Mouse (Mus musculus) kidney, adult 2 months (tissue): ENCODE results near the gene Thra. TPM values are rescaled to one million over a fixed set of nuclear protein-coding genes. Genes with fewer than 3 reads are reported as not detected.

Experiments
- DNase-seq: peaks from one replicate; pipeline ENCODE4 v3.0.0; 2021
- H3K27ac ChIP-seq: fragments of 200-500 bp; 2 replicates; pipeline ENCODE4 v1.5.1; 2012; ENCODE audit warnings: low read depth, low read length, control low read depth, inconsistent platforms; ENCODE audit not compliant: insufficient read depth
- H3K27me3 ChIP-seq: fragments of 200-500 bp; replicated peaks from 2 replicates; pipeline ENCODE4 v1.6.1; 2012; ENCODE audit warnings: mild to moderate bottlenecking, moderate library complexity, low read length, inconsistent platforms; ENCODE audit not compliant: control insufficient read depth, insufficient read depth
- H3K36me3 ChIP-seq: fragments of 200-500 bp; 2 replicates; pipeline ENCODE4 v1.6.1; 2012; ENCODE audit warnings: mild to moderate bottlenecking, moderate library complexity, low read length, inconsistent platforms; ENCODE audit not compliant: control insufficient read depth, insufficient read depth
- H3K4me1 ChIP-seq: fragments of 200-500 bp; 2 replicates; pipeline ENCODE4 v1.6.1; 2011; ENCODE audit warnings: low read length; ENCODE audit not compliant: control insufficient read depth, insufficient read depth
- H3K4me3 ChIP-seq: fragments of 200-500 bp; 2 replicates; pipeline ENCODE4 v1.5.1; 2011; ENCODE audit warnings: mild to moderate bottlenecking, low read depth, low read length, control low read depth; ENCODE audit not compliant: insufficient read depth
- CTCF ChIP-seq: fragments of 200-500 bp; conservative IDR thresholded peaks from 2 replicates; pipeline ENCODE4 v1.5.1; 2011; ENCODE audit warnings: low read depth, mild to moderate bottlenecking, control low read depth, low read length, moderate library complexity, mixed read lengths; ENCODE audit not compliant: insufficient read depth, insufficient read length
- POLR2A ChIP-seq: fragments of 200-500 bp; IDR thresholded peaks from one replicate; pipeline ENCODE4 v1.6.1; 2011; ENCODE audit warnings: low read depth, low read length, control low read depth
- WGBS: fragments of 180-500 bp; shearing (Covaris S2); methylation state at CpG from one replicate; pipeline ENCODE4 v1.1.7; 2018; 5-methylcytosine and 5-hydroxymethylcytosine counted together
- polyA plus RNA-seq: library from polyadenylated mRNA; depleted of rRNA; stranded (reverse); fragments of >200 nt; gene quantifications from 2 replicates; pipeline ENCODE4 v1.2.3, GENCODE M21; 2012

Thra gene
- polyA plus RNA-seq, 1 experiment, result 92.7 TPM

DNA sequence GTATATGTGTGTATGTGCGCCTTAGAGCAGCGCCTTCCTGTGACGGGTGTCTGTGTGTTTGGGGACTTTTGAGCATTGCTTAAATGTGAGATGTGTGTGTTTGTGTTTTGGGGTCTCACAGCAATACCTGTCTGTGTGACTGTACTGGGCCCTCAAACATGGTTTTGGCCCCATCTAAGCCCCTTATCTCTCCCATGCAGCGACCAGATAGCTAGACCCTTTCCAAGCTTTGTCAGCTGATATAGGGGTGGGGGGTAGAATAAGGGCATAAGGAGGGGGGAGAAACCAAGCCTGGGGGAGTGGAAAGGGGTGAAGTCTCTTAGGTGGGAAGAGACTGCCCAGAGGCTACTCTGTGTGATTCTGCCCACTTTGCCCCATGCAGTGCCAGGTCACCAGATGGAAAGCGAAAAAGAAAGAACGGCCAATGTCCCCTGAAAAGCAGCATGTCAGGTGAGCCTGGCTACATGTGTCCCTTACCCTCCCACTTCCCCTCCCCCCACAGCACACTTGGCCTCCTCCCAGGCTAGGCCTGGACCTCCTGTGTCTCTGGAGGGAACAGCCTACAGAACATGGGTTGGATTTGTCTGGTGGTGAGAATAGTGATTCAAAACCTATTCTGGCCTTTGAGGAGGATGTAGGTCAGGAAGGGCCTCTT is 15.4 kb downstream of the Thra start:
- Histone ChIP-seq H3K36me3 (no peaks in the 10 kb centered on the region), H3K4me3 (no peak overlapping the region), H3K27ac (no peak overlapping the region), H3K4me1 (peaks cover 42% of the 10 kb centered on the region), H3K27me3 (no peaks in the 10 kb centered on the region)
- DNase-seq, result peak; percentile 32
- TF ChIP-seq CTCF, result no peak
- TF ChIP-seq POLR2A, result no peak
- 76% methylated on average over 6 of the region's 6 CpGs for WGBS

GRCm38 (mm10) chr11:98756711-98757110 is 16.3 kb downstream of the Thra start:
- H3K27me3 ChIP-seq, result no peaks in the 10 kb centered on the region
- H3K4me3 ChIP-seq, result no peak overlapping the region
- no peak overlapping the region for H3K27ac ChIP-seq
- no peak for TF ChIP-seq CTCF
- no peak for TF ChIP-seq POLR2A
- peaks cover 34% of the 10 kb centered on the region for H3K4me1 ChIP-seq
- DNase-seq, result no peak
- no peaks in the 10 kb centered on the region for H3K36me3 ChIP-seq
- 91% methylated on average over 12 of the region's 12 CpGs for WGBS

GRCm38 (mm10) chr11:98761939-98762338 is 21.5 kb downstream of the Thra start:
- DNase-seq, result no peak
- no peak overlapping the region for H3K4me3 ChIP-seq
- no peaks in the 10 kb centered on the region for H3K27me3 ChIP-seq
- no peaks in the 10 kb centered on the region for H3K36me3 ChIP-seq
- H3K27ac ChIP-seq, result no peak overlapping the region
- H3K4me1 ChIP-seq, result no peaks in the 10 kb centered on the region
- TF ChIP-seq POLR2A (no peak), CTCF (no peak)
- 96% methylated on average over 4 of the region's 4 CpGs for WGBS

DNA sequence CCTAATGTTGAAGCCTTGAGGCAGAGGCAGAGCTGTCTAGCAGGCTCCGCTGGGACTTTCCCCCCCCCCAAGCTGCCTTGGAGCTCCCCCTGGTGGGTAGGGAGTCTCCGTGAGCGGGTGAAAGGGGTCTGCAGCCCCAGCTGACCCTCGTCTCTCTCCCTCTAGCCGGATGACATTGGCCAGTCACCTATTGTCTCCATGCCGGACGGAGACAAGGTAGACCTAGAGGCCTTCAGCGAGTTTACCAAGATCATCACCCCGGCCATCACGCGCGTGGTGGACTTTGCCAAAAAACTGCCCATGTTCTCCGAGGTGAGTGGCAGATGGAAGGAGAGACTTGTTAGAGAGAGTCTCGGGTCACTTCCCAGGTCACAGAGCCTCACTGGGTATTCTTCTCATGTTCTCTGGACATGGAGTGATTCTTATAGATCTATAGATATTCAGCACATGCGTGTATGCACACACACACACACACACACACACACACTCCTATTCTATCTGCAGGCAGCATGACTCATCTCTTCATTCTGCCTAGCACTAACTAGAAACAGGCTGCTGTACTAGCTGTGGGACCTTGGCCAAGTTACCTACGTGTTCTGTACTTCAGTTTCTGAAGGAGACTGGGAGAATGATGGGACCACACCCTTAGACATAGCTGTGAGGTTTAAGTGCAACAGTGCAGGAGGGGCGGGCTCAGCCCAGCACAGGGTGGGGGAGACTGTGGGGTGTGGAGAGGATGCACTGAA is 22.5 kb downstream of the Thra start:
- Histone ChIP-seq H3K4me3 (no peak overlapping the region), H3K36me3 (no peaks in the 10 kb centered on the region; the same call in 1 of the 2 replicates), H3K4me1 (peaks cover 3% of the 10 kb centered on the region; the same call in 1 of the 2 replicates), H3K27me3 (no peaks in the 10 kb centered on the region), H3K27ac (no peak overlapping the region)
- peak; percentile 67 for DNase-seq
- 54% methylated on average over 17 of the region's 17 CpGs for WGBS
- no peak for TF ChIP-seq POLR2A
- peak; percentile 39 for TF ChIP-seq CTCF

DNA sequence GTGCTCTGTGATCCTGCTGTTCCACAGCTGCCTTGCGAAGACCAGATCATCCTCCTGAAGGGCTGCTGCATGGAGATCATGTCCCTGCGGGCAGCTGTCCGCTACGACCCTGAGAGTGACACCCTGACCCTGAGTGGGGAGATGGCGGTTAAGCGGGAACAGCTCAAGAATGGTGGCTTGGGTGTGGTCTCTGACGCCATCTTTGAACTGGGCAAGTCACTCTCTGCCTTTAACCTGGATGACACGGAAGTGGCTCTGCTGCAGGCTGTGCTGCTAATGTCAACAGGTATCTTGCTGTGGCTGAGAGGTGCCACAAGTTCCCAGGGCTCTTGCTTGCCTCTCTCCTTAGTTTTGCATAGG is 23.0 kb downstream of the Thra start:
- no peak overlapping the region for H3K4me3 ChIP-seq
- no peak for DNase-seq
- H3K27me3 ChIP-seq, result no peaks in the 10 kb centered on the region
- 88% methylated on average over 8 of the region's 8 CpGs for WGBS
- no peak overlapping the region for H3K27ac ChIP-seq
- H3K36me3 ChIP-seq, result peaks cover 5% of the 10 kb centered on the region
- H3K4me1 ChIP-seq, result peaks cover 3% of the 10 kb centered on the region; the same call in 1 of the 2 replicates
- TF ChIP-seq CTCF, result no peak

DNA sequence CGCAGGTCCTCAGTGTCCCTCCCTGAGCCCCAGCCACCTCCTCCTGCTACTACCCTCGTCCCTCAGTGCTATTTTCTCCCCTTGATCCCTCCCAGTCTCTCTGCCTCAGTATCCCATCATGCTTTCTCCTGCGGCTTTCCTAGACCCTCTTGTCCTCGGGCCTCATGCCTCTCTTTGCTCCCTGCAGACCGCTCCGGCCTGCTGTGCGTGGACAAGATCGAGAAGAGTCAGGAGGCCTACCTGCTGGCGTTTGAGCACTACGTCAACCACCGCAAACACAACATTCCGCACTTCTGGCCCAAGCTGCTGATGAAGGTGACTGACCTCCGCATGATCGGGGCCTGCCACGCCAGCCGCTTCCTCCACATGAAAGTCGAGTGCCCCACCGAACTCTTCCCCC is 23.7 kb downstream of the Thra start:
- 80% methylated on average over 18 of the region's 18 CpGs for WGBS
- no peak for TF ChIP-seq POLR2A
- TF ChIP-seq CTCF, result no peak
- Histone ChIP-seq H3K27me3 (no peaks in the 10 kb centered on the region), H3K27ac (no peak overlapping the region), H3K4me1 (peaks cover 5% of the 10 kb centered on the region; the same call in 1 of the 2 replicates), H3K36me3 (peaks cover 10% of the 10 kb centered on the region), H3K4me3 (no peak overlapping the region)
- no peak for DNase-seq

GRCm38 (mm10) chr11:98764746-98765145 is 24.3 kb downstream of the Thra start:
- peak; percentile 65 for DNase-seq
- H3K27me3 ChIP-seq, result no peaks in the 10 kb centered on the region
- TF ChIP-seq POLR2A (no peak), CTCF (no peak)
- peaks cover 5% of the 10 kb centered on the region; the same call in 1 of the 2 replicates for H3K4me1 ChIP-seq
- peaks cover 12% of the 10 kb centered on the region for H3K36me3 ChIP-seq
- H3K4me3 ChIP-seq, result no peak overlapping the region
- H3K27ac ChIP-seq, result no peak overlapping the region
